Mouse (Mus musculus) adipocyte (in vitro differentiated cells): ENCODE results near the gene Slc12a9.
A peak's percentile ranks its signal among the peaks of the same experiment; 100 is the strongest.

Experiments
- DNase-seq: peaks from one replicate; pipeline ENCODE4 v3.0.0-alpha.2; 2016; ENCODE audit warnings: low spot score

Gene Slc12a9

DNA sequence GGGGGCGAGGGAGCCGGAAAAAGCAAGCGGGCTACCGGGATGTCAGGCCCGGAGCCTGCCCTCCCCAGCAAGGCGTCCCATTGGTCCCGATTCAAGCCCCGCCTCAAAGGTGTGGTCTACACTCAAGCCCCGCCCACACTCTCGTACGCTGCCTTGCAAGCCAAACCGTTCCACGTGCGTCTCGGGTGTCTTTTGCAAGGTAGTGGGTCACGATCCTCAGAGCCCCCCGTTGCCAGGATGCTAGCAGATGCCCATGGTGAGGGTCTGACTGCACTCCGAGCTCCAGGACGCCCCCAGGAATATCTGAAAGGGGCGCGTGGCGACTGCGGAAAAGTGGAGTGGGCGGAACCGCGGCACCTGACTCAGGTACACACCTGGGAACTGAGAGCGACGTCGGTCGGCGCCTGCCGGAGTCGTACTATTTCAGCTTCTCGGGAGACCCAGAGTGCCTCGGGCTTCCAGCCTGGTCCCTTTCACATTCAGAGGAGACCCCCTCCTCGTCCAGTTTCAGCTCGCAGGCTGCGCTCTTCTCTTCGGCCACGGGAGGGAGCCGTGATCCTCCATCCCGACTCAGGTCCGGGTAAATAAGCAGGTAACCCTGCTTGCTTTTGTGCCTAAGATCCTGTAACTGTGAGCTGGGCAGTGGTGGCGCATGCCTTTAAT, at the start of gene Slc12a9:
TSS of gene Slc12a9 (minus strand) at position 86 of the 663 bp plus-strand sequence.
- DNase-seq = peak; percentile 96

DNA sequence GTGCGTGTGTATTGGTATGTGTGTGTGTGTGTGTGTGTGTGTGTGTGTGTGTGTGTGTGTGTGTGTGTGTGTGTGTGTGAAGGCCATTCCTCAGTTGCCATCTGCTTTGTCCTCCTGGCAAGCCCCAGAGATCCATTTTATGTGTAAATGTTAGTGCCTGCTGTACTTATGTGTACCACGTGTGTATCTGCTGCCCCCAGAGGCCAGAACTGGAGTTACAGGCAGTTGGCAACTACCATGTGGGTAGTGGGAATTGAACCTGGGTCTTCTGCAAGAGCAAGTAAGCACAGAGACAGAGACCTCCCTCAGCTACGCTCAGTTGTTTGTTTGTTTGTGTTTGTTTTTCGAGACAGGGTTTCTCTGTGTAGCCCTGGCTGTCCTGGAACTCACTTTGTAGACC, 47.8 kb upstream of the Slc12a9 start:
- DNase-seq = peak; percentile 60

DNA sequence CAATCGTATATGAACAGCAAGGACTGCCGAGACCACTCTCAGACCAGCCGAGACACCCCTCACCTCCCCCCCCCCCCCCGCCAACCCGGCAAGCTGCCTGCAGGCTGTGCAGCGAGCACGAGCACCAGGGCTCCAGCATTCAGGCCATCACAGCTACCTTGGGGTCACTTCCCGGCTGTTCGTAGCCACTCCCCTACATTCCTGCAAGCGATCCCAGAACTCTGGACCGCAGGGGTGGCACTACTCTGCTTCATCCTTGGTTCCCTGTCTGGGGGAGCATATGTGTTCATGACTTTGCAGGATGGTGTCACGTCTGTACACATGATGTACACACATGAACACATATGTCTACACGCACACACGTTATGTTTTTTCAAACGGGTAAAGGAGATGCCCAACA, 44.2 kb upstream of the Slc12a9 start:
- DNase-seq = no peak

DNA sequence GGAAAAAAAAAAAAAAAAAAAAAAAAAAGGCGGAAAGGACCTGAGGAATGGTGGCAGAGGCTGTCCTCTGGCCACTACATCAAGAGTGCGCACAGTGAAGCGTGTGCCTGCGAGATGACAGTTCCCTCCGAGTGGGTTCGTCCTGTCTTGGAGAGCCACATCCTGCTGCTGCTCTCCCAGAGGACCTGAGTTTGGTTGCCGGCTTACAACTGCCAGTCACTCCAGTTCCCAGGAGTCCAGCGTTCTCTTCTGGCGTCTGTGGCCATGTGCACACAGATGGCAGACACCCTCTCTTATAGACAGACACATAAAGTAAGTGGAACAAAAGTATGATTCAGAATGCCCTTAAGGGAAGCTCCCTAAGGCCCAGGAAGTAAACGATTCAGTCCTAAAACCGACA, 43.8 kb upstream of the Slc12a9 start:
- no peak for DNase-seq

DNA sequence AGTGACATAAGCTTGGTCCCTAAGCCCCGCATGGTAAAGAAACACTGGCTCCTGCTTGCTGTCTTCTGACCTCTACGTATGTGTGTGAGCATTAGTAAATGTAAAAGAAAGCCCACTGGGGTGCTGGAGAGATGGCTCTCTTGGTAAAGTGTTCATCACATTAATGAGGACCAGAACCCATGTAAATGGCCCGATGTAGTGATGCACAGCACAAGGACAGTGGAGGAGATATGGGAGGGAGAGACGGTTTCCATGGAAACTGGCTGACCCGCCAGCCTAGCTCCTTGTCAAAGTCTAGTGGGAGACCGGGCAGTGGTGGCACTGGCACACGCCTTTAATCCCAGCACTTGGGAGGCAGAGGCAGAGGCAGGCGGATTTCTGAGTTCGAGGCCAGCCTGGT, 43.3 kb upstream of the Slc12a9 start:
- no peak for DNase-seq

DNA sequence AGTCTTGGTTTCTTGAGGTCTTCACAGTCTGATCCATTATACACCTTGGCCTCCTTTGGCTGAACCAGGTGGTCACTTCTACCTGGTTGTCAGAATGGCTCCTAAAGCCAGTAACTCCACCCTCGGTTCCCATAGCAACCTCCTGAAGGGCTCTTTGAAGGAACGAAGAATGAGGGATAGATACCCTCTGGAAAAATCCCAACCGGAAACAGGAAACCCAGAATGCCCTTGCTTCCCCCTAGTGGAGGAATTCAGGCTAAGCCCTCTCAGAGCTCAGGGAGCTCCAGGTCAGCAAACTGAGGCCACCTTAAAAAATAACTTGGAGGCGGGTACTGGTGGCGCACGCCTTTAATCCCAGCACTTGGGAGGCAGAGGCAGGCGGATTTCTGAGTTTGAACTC, 42.8 kb upstream of the Slc12a9 start:
- DNase-seq = peak; percentile 40

DNA sequence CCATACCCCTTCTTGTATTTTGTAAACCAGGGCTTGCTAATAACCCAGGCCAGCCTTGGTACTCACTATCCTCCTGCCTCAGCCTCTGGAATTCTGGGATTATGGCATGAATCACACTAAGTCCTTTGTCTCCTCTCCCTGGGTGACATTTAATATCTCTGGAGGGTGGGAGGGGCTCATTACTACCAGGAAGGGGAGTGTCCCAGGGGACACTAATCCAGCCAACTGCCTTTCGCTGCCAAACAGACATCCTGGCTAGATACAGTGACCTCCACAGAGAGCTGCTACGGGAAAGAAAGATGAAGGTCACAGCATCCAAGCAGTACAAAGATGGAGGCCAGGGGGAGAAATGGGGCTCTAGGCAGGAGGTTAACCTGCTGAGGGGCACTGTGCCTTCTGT, 42.2 kb upstream of the Slc12a9 start:
- peak; percentile 34 for DNase-seq

DNA sequence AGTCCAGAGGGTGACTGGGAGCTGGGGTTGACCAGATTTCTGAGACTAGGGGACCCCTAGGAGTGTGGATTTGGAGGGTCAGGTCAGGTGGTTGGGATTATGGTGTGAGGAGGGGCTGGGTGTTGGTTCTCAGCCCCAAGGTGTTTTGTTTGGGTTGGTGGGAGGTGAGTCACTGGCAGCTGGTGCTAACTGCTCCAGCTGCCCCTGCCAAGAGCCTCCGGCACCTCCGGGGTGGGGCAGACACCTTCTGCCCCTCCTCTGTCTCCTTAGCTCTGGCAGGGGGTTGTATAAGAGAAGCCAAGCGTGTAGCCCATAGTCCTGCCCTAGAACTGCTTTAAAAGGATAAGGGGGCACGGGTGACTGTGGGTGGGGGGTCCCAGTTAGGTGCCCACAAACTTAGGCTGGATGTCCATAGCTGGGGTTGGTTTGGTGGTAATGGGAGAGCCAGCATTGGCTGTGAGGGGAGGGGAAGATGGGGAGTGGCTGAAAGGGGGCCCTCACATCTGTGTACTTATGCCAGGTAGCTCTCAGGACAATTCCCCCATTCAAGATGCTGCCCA, 41.2 kb upstream of the Slc12a9 start:
- DNase-seq = no peak

DNA sequence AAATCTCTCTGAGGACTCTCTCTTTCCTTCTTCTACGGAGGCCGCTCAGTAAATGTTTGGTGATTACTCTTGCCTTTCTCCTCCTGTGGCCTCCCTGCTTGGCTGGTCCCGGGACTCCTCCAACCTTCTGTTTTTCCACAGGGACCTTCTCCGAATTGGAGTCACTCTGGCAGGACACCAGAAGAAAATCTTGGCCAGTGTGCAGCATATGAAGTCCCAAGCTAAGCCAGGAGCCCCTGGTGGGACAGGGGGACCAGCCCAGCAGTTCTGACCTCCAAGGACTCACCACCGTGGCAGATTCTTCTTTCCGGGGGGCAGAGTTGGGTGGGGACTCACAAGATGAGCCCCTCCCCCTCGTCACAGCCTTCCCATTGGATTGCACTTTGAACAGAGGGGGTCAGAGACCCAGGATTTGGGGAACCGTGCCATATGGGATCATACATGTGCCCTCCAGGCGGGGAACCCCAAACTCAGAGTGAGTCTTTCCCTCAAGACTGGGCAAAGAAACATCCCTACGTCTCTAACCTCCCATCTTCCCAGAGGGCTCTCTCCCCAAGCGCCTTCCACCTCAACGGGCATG, 40.1 kb upstream of the Slc12a9 start:
- no peak for DNase-seq

DNA sequence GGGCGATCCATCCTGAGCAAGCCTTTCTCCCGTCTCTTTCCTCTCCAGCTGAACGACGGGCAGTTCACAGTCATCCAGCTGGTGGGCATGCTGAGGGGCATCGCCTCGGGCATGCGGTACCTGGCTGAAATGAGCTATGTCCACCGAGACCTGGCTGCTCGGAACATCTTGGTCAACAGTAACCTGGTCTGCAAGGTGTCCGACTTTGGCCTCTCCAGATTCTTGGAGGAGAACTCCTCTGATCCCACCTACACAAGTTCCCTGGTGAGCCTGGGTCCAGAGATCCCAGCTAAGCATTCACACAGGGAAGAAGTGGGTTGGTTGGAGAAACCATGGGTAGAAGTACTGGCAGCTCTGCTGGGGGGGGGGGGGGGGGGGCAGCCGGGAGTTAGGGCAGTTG, 36.3 kb upstream of the Slc12a9 start:
- DNase-seq = no peak

DNA sequence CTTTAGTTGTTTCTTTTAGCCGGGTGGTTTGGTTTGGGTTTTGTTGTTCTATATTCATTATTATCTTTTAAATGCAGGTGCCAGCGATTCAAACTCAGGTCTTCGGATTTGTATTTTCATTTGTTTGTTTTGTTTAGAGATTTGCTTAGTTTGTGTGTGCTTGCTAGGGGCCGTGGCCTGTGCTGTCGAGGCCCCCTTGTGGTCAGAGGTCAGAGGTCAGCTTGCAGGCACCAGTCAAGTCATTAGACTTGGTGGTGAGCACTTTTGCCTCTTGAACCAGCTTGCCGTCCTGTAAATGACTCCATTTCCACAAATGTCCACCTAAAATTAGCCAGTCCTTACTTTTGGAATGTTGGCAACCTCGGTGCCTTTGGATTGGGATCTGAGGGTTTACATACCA, 25.0 kb upstream of the Slc12a9 start:
- no peak for DNase-seq

DNA sequence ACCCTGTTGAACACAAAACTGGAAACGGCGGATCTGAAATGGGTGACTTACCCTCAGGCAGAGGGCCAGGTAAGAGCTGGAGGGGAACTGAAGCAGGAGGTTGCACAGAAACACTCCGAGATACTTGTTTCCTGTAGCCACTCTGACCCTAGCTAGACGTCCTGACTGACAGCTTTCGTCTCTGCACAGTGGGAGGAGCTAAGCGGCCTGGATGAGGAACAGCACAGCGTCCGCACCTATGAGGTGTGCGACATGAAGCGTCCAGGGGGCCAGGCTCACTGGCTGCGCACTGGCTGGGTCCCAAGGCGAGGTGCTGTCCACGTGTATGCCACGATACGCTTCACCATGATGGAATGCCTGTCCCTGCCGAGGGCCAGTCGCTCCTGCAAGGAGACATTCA, 20.7 kb upstream of the Slc12a9 start:
- DNase-seq = no peak

DNA sequence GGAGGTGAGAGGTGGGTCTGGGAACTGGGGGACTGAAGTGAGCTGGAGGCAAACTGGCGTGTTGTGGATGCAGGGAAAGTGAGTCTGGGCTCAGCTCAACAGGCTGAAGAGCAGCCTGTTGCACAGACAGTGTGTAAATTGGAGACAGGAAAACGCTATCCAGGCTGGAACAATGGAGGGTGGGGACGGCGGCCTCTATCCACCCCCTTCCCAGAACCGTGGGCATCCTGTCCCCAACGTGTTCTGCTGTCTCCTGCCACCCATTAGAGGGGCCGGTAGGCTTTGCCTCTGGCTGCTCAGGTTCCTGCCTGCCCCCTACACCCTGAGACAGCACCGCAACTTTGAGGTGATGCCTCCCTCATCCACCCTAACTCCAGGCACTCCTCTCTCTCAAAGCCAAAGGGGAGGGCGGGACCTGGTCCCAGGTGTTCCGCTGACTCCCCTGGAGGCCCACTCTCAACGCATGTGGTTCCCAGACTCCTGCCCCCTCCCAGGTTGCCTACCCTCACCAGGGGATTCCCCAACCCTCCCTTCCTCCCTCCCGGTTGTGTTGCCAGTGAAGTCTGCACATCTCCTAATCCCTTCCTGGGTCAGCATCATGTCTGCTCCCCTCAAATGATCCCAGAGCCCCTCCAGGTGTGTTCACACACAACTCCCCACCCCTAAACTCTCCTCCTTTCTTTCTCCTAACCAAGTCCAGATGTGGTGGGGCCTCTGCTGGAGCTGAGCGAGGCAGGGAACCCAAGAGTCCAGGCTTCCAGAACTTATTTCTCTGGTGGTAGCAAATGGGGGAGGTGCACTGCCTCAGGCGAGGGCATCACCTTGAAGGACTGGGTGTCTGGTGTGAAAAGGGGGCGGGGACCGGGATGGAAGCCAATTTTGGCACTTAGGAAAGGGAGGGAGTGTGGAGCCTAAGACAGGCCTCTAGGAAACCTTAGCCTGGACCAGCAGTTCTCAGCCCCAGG, 18.9 kb upstream of the Slc12a9 start:
- DNase-seq = peak; percentile 38

DNA sequence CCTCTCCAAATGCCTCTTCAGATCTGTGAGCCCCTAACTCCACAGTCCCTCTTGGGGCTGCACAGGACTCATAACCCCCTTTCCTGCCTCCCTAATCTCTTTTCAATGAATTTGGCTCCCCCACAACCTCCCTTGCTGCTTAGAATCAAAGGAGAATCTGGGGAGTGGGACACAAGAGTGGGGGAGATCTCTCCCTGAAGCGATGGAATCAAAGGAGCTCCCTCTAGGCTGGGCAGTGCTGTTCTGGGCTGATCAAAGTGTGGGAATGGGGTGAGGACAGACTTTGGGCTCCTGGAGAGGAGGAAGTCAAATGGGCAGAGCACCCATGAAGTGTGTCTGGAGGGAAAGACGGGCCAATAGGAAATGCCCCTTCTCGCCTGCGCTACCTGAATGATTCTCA, 18.0 kb upstream of the Slc12a9 start:
- DNase-seq = no peak

DNA sequence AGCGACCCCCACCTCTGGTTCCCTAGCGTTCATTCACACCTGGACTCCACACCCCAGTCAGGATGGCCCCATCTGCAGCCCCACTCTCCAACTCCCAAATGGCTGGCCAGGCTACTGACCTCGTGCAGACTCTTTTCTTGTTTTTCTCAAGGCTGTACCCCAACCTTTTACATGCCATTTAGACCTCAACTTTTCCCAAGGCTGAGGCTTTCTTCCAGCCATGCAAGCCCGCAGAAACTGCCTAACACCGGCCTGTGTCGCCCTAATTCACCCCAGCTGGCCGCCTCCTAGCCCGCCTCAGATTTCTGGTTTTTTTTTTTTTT, 17.6 kb upstream of the Slc12a9 start:
- peak; percentile 50 for DNase-seq

DNA sequence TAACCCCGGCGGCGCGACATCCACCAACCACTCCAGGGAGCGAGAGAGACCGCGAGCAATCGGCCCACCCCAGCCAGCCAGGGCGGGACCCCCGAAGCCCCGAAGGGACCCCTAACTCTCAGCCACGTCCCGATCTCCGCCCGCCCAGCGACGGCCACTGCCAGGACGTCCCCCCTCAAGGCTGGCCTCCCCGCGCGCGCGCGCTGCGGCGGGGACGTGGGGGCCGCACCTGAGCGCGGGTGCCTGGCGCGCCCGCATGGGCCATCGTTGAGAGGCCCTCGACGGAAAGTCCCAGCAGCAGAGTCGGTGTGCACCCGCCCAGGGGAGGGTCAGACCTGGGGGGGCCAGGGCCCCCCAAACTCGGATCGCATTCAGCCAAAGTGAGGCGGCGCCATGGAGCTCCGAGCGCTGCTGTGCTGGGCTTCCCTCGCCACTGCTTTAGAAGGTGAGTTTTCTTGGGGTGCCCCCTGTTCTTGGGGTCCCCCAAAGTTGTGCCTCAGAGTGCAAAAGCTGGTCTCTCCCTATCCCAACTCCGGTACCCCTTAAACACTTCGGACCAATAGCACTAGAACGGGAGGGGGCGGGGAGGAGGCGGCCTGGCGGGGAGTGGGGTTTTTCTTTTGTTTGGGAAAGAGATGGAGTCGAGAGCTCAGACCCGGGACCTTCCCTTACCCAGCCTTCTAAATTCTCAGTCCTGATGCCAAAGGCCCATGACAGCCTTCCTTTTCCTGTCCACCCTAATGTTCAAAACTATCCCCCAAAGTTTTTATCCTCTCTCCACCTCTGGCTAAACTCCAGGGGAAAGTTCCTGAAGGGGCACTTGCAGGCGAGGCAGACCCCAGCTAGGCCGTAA, 17.0 kb upstream of the Slc12a9 start:
- peak; percentile 22 for DNase-seq

DNA sequence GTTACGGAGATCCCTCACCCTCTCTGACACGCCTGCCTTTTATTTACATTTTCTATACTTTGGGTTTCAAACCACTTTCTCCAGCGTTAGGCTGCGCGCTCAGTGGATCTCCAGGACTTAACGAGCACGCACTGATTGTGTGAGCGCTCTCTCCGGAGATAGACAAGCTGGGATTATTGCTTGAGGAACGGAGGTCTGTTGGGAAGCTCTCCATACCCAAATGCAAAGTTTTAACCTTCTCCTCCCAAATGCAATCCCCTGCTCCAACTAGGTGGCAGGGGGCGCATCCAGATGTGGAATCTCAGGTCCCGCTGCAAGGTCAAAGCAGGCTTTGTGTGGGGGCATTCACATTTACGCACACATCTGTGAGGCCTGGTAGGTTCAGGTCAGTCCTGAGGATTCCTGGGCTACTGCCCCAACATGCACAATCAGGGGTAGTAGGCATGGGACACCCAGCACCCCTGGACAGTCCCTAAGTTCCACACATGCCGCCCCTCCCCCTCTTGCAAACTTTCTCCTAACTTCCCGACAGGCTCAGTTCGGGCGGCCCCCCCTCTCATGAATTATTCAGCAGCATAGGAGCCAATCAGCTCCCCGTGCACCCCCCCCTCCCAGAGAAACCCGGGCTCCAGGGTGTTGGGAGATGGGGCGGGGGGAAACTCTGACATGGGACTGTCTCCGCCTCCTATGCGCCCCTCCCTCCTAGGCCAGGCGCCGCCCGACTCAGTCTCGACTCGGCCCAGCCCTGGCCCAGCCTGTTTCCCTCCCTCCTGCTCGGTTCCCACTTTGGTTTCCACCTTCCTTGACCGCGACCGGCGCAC, 16.2 kb upstream of the Slc12a9 start, which contains the start of gene Ephb4:
TSS of gene Ephb4 (plus strand) at position 726 of the 821 bp plus-strand sequence.
- peak; percentile 96 for DNase-seq

DNA sequence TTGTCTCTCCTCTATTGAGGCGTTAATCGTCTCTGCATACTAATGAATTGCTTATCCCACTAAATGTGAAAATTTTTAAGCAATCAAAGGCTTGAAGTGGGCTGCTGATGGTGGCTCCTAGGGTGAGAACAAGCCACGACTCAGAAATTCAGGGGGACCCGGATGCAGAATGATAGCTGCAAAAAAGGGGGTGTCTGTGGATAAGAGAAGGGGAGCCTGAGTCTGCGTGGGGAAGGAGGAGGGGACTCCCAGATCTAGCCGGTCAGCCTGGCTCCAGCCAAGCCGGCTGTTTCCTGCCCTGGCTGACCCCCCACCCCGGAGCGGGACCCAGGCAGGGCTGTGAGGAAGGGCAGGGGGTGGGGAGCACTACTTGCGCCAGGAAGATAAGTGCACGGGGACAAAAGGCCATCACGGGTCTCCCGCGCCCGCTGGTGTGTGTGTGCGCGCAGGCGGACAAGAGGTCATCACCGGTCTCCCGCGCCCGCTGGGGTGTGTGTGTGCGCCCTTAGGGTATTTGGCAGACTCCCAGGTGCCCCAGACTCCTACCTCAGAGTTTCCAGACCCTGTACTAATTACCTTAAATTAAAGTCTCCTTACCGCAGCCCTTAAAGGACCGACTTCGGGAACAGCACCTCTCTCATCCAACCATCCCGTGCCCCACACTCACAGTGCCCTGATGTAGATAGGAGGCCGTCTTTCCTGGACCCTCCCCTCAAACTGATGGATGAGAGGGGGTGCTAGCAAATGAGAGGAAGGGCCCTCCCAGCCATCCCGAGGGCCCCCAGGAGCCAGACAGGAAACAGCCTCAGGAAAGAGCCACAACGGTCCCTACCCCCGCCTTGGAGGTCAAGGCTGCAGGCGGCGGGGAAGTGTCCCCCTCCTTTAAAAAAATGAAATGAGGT, 15.3 kb upstream of the Slc12a9 start:
- no peak for DNase-seq

DNA sequence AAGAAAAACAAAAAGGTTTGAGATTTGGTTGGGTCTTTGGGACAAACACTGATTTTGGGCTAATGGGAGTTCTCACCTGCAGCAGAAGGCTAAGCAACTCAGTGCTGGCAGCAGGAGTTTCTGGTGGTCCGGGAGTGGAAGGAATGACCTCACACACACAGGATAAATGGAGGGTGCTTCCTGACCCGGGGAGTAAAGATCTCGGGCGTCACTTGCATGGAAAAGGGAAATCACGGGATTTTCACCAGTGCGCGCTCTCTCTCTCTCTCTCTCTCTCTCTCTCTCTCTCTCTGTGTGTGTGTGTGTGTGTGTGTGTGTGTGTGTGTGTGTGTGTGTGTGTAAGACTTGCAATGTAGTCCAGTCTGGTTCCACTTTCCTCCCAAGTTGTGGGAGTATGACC, 14.5 kb upstream of the Slc12a9 start:
- DNase-seq = no peak

DNA sequence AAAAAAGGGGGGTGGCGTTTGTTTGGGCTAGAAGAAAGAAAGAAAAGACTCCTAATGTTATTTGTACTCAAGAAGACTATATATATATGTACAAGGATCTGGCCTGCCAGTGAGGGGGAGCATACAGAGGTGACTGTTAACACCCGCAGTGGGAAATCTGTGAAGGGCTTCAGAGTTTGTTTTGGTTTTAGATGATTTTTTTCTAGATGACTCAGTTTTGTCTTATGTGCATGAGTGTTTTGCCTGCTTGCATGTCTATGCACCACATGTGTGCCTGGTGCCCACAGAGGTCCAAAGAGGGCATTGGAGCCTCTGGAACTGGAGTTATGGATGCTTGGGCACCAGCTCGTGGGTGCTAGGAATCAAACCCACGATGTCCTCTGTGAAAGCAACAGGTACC, 13.6 kb upstream of the Slc12a9 start:
- no peak for DNase-seq
